Mouse (Mus musculus): ENCODE measurements around the gene Uvrag.
A peak's percentile ranks its signal among the peaks of the same experiment; 100 is the strongest.
"Not testable (repeated sequence)": the region's sequence is repeated elsewhere in the genome, so short reads cannot be mapped to it uniquely, and the experiment has no call there.

Gene Uvrag

DNA sequence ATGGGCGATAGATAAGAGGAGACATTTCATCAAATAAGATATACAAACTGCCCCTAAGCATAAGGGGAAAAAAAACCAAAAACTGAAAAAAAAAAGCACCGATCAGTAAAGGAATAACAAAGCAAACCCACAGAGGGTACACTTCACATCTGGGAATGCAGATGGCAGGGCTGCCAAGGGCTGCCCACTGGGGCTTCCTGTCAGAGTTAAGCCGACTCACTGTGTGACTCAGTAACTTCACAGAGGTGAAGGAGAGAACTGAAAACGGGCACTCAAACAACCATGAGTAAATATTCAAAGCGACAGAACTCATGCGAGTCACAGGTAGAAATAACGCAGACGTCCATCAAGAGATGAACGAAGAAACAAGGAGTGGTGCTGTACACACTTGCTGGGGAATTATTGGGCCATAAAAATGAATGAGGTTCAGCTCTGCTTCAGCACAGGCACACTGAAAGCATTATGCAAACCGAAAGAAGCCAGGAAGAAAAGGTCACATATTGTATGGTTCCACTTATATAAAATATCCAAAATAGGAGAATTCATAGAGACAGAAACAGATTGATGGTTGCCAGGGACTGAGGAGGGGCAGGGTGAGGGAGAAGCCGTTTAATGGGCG is 164.0 kb downstream of the Uvrag start:
- no peaks in the 10 kb centered on the region for H3K27me3 ChIP-seq (ENCODE audit: insufficient read depth, low read length)
- peaks cover 6% of the 10 kb centered on the region; the same call in 1 of the 2 replicates for H3K36me3 ChIP-seq (ENCODE audit: insufficient read depth, low read length)
- no peaks in the 10 kb centered on the region for H3K4me1 ChIP-seq (replicated peaks; ENCODE audit: low read depth, low read length)
- no peak overlapping the region for H3K4me3 ChIP-seq (replicated peaks; ENCODE audit: low read length)
- 0 out of 2 replicates have a peak, but pooled peaks cover 4% of the 10 kb centered on the region for H3K9me3 ChIP-seq (ENCODE audit: low read length)
- TF ChIP-seq CTCF (conservative IDR thresholded peaks at IDR 0.05; ENCODE audit: low read length): no peak

DNA sequence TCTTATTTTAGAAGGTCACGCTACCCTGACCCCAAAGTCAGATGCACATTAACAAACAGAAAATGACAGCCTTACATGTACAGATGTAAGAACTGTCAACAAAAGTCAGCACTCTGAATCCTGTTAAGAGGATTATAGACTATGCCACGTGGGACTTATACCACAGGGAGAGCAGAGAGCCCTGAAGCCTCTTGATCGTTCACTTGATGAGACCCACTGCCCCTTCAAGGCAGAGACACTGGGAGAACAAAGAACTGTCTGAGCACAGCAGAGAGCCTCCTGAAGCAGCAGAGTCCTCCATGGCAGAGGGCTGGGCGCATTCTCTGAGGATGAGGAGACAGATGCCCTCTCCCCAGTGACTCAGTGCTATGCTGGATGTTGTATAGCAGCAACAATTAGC is 166.4 kb downstream of the Uvrag start:
- Histone ChIP-seq H3K27me3 (ENCODE audit: insufficient read depth, low read length) (no peaks in the 10 kb centered on the region), H3K36me3 (ENCODE audit: insufficient read depth, low read length) (peaks cover 5% of the 10 kb centered on the region; the same call in 1 of the 2 replicates), H3K4me3 (replicated peaks; ENCODE audit: low read length) (no peak overlapping the region), H3K9me3 (ENCODE audit: low read length) (peaks cover 5% of the 10 kb centered on the region; the same call in 1 of the 2 replicates), H3K4me1 (replicated peaks; ENCODE audit: low read depth, low read length) (0 out of 2 replicates have a peak, but pooled peaks cover under 1% of the 10 kb centered on the region)
- TF ChIP-seq POU5F1 (IDR thresholded peaks at IDR 0.05; ENCODE audit: borderline replicate concordance, low read length) (no peak), NANOG (IDR thresholded peaks at IDR 0.05; ENCODE audit: borderline replicate concordance, low read length) (no peak), CTCF (conservative IDR thresholded peaks at IDR 0.05; ENCODE audit: low read length) (no peak)

DNA sequence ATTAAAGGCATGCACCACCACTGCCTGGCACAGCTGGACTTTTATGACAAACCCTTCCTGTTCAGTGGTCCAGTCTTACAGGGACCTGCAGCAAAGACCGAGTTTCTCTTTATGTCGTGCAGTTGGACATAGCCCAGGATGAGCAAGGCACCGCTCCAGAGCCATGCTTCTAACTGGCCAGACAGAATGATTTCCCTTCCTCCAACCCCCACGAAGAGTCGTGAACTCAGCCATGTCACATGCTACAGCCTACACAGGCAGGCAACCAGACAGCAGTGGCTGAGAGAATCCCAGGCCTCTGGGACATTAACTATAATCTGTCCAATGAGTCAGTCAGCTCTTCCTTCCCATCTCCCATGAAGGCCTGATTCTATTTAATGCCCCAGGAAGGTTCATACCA is 170.2 kb downstream of the Uvrag start:
- no peak for TF ChIP-seq NANOG (IDR thresholded peaks at IDR 0.05; ENCODE audit: borderline replicate concordance, low read length)
- TF ChIP-seq CTCF (conservative IDR thresholded peaks at IDR 0.05; ENCODE audit: low read length): no peak
- no peak for TF ChIP-seq POU5F1 (IDR thresholded peaks at IDR 0.05; ENCODE audit: borderline replicate concordance, low read length)
- peaks cover 10% of the 10 kb centered on the region; the same call in 1 of the 2 replicates for H3K9me3 ChIP-seq (ENCODE audit: low read length)
- H3K27me3 ChIP-seq (ENCODE audit: insufficient read depth, low read length): no peaks in the 10 kb centered on the region
- H3K4me1 ChIP-seq (replicated peaks; ENCODE audit: low read depth, low read length): peaks cover 27% of the 10 kb centered on the region
- H3K4me3 ChIP-seq (replicated peaks; ENCODE audit: low read length): no peak overlapping the region
- H3K36me3 ChIP-seq (ENCODE audit: insufficient read depth, low read length): no peaks in the 10 kb centered on the region

DNA sequence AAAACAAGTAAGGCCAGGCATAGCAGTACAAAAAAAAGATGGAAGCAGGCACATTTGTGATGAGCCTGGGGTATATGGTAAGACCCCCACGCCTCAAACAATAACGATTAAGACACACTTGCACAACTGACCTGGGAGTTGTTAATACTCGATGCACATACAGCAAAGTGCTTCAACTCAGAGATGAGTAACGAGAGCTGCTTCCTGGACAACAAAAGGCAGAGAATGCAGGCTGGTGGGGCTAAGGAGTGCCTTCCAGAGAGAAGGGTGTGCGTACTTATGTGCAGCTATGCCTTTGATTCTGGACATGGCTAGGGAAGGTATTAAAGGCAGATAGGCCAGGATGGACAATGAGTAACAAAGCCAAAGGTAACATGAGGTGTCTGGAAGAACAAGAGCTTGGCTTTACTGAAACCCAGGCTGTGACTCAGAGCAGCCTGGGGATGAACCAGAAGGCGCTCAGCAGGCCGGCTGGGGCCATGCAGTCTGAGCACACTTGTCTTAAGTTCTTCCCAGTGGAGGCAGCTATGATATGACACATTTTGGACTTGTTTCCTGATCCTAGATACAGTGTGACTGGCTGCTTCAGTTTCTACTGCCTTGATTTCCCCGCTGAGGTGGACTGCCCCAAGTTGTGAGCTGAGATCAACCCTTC is 172.1 kb downstream of the Uvrag start:
- Histone ChIP-seq H3K27me3 (ENCODE audit: insufficient read depth, low read length) (no peaks in the 10 kb centered on the region), H3K4me3 (replicated peaks; ENCODE audit: low read length) (no peak overlapping the region), H3K4me1 (replicated peaks; ENCODE audit: low read depth, low read length) (peaks cover 28% of the 10 kb centered on the region), H3K36me3 (ENCODE audit: insufficient read depth, low read length) (no peaks in the 10 kb centered on the region), H3K9me3 (ENCODE audit: low read length) (peaks cover 10% of the 10 kb centered on the region; the same call in 1 of the 2 replicates)
- TF ChIP-seq CTCF (conservative IDR thresholded peaks at IDR 0.05; ENCODE audit: low read length): no peak
- no peak for TF ChIP-seq NANOG (IDR thresholded peaks at IDR 0.05; ENCODE audit: borderline replicate concordance, low read length)
- TF ChIP-seq POU5F1 (IDR thresholded peaks at IDR 0.05; ENCODE audit: borderline replicate concordance, low read length): no peak

DNA sequence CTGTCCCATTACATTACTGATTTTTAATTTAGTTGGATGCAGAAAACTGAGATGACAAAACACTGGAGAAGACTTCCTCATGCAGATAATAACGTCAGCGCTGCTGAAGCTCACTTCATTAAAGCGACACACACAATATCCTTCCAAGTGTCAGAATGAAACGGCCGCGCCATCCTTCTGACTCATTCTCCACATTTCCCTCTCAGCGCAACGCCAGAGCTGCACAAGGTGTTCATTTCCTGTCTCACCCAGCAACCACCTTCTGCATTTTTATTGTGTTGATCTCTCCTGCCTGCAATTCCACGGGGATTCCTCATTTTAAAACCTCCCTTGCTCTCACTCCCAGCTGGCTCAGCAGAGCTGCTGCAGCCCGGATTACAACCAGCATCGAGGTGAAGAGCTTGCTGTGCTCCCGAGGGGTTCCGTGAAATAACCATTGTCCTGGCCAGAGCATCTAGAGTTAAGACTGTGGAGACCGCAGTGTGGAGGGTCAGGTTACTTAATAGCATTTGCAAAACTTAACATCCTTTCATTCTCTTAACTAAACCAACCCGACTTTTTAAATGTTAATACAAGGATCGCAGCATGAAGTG is 172.8 kb downstream of the Uvrag start:
- Histone ChIP-seq H3K27me3 (ENCODE audit: insufficient read depth, low read length) (no peaks in the 10 kb centered on the region), H3K36me3 (ENCODE audit: insufficient read depth, low read length) (no peaks in the 10 kb centered on the region), H3K4me1 (replicated peaks; ENCODE audit: low read depth, low read length) (peaks cover 35% of the 10 kb centered on the region), H3K9me3 (ENCODE audit: low read length) (peaks cover 10% of the 10 kb centered on the region; the same call in 1 of the 2 replicates), H3K4me3 (replicated peaks; ENCODE audit: low read length) (peak overlapping the region; percentile 26; the same call in 1 of the 2 replicates)
- TF ChIP-seq NANOG (IDR thresholded peaks at IDR 0.05; ENCODE audit: borderline replicate concordance, low read length) (no peak), POU5F1 (IDR thresholded peaks at IDR 0.05; ENCODE audit: borderline replicate concordance, low read length) (no peak), CTCF (conservative IDR thresholded peaks at IDR 0.05; ENCODE audit: low read length) (no peak)

DNA sequence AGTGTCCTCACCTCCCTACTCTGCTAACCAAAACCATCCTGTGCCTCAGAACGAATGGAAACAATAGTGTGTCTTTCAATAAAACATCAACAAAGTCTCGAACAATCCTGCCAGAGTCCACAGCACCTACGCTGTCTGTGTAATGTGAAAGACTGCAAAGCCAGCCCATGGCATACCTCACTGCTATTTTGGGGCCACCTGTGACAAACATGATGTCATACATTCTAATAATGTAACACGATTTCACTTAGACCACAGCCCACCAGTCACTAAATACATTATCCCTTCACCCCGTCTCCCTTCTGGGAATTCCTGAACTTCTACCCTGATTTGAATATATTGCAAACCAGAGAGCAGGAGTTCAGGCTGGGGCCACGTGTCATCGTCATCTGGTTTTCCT is 173.3 kb downstream of the Uvrag start:
- TF ChIP-seq POU5F1 (IDR thresholded peaks at IDR 0.05; ENCODE audit: borderline replicate concordance, low read length) (no peak), CTCF (conservative IDR thresholded peaks at IDR 0.05; ENCODE audit: low read length) (no peak), NANOG (IDR thresholded peaks at IDR 0.05; ENCODE audit: borderline replicate concordance, low read length) (no peak)
- Histone ChIP-seq H3K4me3 (replicated peaks; ENCODE audit: low read length) (no peak overlapping the region), H3K4me1 (replicated peaks; ENCODE audit: low read depth, low read length) (peaks cover 40% of the 10 kb centered on the region), H3K27me3 (ENCODE audit: insufficient read depth, low read length) (no peaks in the 10 kb centered on the region), H3K9me3 (ENCODE audit: low read length) (peaks cover 7% of the 10 kb centered on the region; the same call in 1 of the 2 replicates), H3K36me3 (ENCODE audit: insufficient read depth, low read length) (no peaks in the 10 kb centered on the region)

DNA sequence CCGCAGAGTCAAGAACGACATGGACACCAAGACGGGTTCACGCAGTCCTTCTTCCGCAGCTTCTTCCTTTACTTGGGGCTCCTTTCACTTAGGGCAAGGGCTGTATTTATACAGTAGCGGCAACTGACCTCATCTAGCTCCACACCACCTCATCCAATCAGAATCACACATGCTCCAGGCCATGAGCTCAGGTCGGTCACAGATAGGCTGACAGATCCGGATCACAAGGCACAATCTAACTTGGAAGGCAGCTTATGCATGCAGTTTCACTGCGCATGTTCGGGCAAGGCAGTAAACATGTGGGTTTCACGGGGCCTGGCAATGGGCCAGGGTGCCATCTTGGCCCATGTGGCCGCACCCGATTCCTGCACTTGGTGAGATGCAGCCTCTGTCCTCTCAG is 177.4 kb downstream of the Uvrag start:
- Histone ChIP-seq H3K4me3 (replicated peaks; ENCODE audit: low read length) (peak overlapping the region; percentile 52; the same call in 1 of the 2 replicates), H3K4me1 (replicated peaks; ENCODE audit: low read depth, low read length) (peaks cover 39% of the 10 kb centered on the region)
- H3K9me3 ChIP-seq (ENCODE audit: low read length); H3K27me3 ChIP-seq (ENCODE audit: insufficient read depth, low read length); H3K36me3 ChIP-seq (ENCODE audit: insufficient read depth, low read length): not testable (repeated sequence)

DNA sequence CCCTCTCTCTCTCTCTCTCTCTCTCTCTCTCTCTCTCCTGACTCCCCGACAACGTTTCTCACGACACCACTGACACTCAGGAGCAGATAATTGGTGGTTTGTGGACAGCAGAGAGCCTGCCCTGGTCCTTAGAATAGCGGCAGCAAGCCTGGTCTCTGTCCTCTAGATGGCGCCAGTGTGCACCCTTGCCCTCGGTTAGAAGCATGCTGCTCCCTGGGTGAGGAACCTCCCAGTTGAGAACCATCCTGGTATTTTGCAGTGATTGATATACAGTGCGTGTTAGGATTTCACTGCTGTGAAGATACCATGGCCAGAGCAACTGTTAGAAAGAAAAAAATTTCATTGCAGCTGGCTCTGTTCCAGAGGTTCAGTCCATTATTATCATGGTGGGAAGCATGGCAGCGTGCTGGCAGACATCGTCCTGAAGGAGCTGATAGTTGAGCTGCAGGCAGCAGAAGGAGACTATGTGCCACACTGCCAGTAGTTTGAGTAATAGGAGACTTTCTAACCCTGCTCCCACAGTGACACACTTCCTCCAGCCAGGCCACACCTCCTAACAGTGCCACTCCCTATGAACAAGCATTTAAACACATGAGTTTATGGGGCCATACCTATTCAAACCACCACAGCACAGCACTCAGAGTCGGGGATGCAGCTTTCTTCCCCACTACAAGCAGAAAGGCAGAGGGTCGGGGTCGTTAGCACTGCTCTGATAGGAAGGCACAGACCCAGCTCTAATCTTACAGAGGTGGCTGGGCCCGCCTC is 178.2 kb downstream of the Uvrag start:
- no peaks in the 10 kb centered on the region for H3K9me3 ChIP-seq (ENCODE audit: low read length)
- H3K4me3 ChIP-seq (replicated peaks; ENCODE audit: low read length): peak overlapping the region; percentile 52
- peaks cover 31% of the 10 kb centered on the region for H3K4me1 ChIP-seq (replicated peaks; ENCODE audit: low read depth, low read length)
- no peaks in the 10 kb centered on the region; the same call in 1 of the 2 replicates for H3K36me3 ChIP-seq (ENCODE audit: insufficient read depth, low read length)
- no peaks in the 10 kb centered on the region for H3K27me3 ChIP-seq (ENCODE audit: insufficient read depth, low read length)
- peak; percentile 84 for TF ChIP-seq CTCF (conservative IDR thresholded peaks at IDR 0.05; ENCODE audit: low read length)
- TF ChIP-seq POU5F1 (IDR thresholded peaks at IDR 0.05; ENCODE audit: borderline replicate concordance, low read length): no peak
- TF ChIP-seq NANOG (IDR thresholded peaks at IDR 0.05; ENCODE audit: borderline replicate concordance, low read length): no peak
